Mouse (Mus musculus) right cerebral cortex, adult 2 months (tissue): ENCODE measurements around the gene Ubiad1.

Experiments
- DNase-seq, 2 experiments: peaks; one replicate each; pipeline ENCODE4 v3.0.0; 2021 to 2022; ENCODE audit warnings: low spot score in 2 of 2

The Ubiad1 gene

DNA sequence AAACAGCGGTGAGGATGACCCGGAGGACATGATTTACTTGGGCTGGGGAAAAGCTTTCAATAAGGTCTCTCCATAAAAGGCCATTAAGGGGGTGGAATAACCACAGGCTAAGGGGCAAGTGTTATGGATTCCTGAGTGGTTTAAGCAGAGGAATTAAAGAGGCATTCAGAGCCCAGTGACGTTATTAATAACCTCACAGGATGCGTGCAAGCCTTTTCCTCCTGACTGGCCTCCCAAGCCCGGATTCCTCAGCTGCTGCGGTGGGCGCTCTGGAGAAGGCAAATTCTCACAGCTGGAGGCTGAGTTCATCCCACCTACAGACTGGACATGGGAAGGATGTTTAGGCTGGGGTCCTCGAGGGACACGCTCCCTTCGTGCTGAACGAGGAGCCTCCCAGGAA is 39.8 kb downstream of the Ubiad1 start:
- no peak for DNase-seq

- no peak for DNase-seq
Observed at GRCm38 (mm10) chr4:148403402-148403801, 41.2 kb downstream of the Ubiad1 start.

GRCm38 (mm10) chr4:148399437-148400094 is 45.0 kb downstream of the Ubiad1 start:
- no peak for DNase-seq

DNA sequence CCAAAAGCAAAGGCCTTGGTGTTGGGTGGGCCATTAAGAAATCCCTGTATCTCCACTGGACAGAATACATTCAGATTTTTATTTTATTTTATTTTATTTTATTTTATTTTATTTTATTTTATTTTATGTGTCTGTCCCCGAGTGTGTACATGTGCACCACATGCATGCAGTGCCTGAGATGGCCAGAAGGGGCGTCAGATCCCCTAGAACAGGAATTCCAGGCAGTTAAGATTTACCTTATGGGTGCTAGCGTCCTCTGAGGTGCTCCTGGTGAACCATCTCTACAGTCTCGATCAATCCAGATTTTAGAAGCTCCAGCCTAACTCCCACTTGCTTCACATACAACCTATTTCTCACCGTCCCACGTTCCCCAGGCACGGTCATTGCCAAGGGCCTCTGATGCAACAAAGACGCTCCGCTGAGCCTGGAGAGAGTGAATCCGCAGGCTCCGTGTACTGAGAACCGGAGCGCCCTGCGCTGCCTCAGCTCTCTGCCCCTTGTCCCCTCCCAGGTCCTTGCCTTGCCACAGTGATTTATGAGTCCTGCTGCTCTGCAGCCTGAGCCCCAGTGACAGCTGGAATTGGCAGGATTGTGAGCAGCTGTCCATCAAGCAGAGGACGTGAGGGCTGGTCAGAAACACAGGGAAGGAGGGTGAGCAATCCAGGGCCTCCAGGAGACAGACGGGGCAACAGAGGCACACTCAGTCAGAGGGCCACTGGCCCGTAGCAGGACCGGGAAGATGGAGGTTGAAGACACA is 46.9 kb downstream of the Ubiad1 start:
- no peak for DNase-seq

- no peak for DNase-seq
Observed at GRCm38 (mm10) chr4:148397113-148397512, 47.5 kb downstream of the Ubiad1 start.

DNA sequence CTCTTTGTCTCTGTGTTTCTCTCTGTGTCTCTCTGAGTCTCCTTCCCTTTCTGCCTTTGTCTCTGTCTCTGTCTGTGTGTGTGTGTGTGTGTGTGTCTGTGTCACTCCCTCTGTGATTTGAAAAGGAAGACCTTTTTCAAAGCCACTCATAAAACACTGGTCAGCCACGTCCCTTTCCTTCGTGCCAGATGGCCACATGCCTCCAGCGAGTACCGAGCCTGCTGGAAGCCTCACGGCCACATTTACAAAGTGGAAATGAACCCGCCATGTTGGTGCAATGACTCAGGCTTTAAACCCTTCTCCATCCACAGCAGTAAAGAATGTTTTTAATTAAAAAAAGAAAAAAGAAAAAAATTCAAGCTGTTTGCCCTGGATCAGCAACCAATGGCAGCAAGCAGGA is 48.7 kb downstream of the Ubiad1 start:
- no peak for DNase-seq

DNA sequence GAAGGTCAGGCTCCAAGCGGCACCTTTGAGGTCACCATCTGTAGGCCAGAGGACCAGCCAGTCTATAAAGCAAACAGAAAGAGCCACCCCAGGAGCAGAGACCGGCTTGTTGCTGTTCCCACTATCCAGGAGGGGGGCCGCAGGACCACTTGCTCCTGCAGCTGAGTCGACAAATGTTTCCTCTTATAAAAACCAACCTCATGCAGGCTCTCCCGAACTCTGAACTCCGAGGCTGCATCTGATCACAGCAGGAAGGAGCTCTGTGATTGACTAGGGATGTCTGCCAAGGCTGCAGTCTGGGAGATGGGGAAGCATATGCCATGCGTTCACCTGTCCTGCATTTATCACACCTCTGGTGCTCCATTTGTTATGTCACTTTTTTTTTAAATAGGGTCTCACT is 49.4 kb downstream of the Ubiad1 start:
- no peak for DNase-seq

GRCm38 (mm10) chr4:148391714-148392310 is 52.8 kb downstream of the Ubiad1 start:
- no peak for DNase-seq

GRCm38 (mm10) chr4:148389635-148390034 is 54.9 kb downstream of the Ubiad1 start:
- DNase-seq: no peak

GRCm38 (mm10) chr4:148389047-148389446 is 55.5 kb downstream of the Ubiad1 start:
- no peak for DNase-seq

DNA sequence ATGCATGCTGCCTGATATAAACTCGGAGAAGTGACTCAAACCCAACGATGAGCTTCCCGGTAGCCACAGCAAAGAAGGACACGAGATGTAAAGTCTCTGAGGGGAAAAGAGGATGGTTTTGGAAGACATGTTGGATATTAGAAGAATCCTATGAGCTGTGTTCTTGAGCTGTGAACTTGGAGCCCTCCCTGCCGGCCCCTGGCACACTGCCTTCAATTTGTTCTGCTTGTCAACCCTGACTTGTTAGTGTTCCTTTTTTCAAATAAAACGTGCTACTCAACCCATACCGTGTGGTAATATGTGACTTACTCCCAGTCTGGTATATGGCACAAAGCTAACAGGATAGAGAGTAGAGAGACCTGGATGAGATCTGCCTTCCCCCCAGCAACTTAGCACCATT is 59.3 kb downstream of the Ubiad1 start:
- DNase-seq: no peak
